Mouse (Mus musculus) megakaryocyte-erythroid progenitor cell, adult 5 weeks (primary cell): ENCODE results near the gene Tbc1d20. TPM values are rescaled to one million over a fixed set of nuclear protein-coding genes. Genes with fewer than 3 reads are reported as not detected.

Experiments used
- polyA plus RNA-seq: library from polyadenylated mRNA; stranded (reverse); fragments of >175 nt; gene quantifications from 2 replicates; pipeline ENCODE4 v1.2.3, GENCODE M21; 2012

Gene Tbc1d20
- 10.6 and 17.0 TPM in 2 replicates for polyA plus RNA-seq

GRCm38 (mm10) chr2:152293727-152294475 is at the start of gene Tbc1d20:
Tbc1d20 (plus strand) TSS chr2:152293828.

GRCm38 (mm10) chr2:152332101-152332825 is 38.6 kb downstream of the Tbc1d20 start, which contains the start of gene Rbck1:
Rbck1 (minus strand) TSS chr2:152332653.

GRCm38 (mm10) chr2:152343329-152344213 is 49.9 kb downstream of the Tbc1d20 start, which contains the start of gene Trib3:
Trib3 (minus strand) TSS chr2:152344032.

Other genes starting within 250 kb of the Tbc1d20 start
- not detected in 2 replicates for gene Scrt2, start 212.3 kb upstream of the Tbc1d20 start, polyA plus RNA-seq
- gene Srxn1, start 188.3 kb upstream of the Tbc1d20 start, polyA plus RNA-seq: 3.9 and 5.3 TPM in 2 replicates
- gene Tcf15, start 150.3 kb upstream of the Tbc1d20 start, polyA plus RNA-seq: 2.9 and 4.3 TPM in 2 replicates
- gene Csnk2a1, start 67.0 kb upstream of the Tbc1d20 start, polyA plus RNA-seq: 9.7 and 9.8 TPM in 2 replicates
- 217 and 239 TPM in 2 replicates for gene Rbck1, start 38.8 kb downstream of the Tbc1d20 start, polyA plus RNA-seq
- gene Trib3, start 50.2 kb downstream of the Tbc1d20 start, polyA plus RNA-seq: 1.9 and 4.1 TPM in 2 replicates
- not detected in 2 replicates for gene Nrsn2, start 82.8 kb downstream of the Tbc1d20 start, polyA plus RNA-seq
- gene Sox12, start 104.2 kb downstream of the Tbc1d20 start, polyA plus RNA-seq: 40.4 and 58.1 TPM in 2 replicates
- gene Zcchc3, start 121.2 kb downstream of the Tbc1d20 start, polyA plus RNA-seq: 3.9 and 4.9 TPM in 2 replicates
- gene 6820408C15Rik, start 121.8 kb downstream of the Tbc1d20 start, polyA plus RNA-seq: not detected in 2 replicates
- gene Defb23, start 170.8 kb downstream of the Tbc1d20 start, polyA plus RNA-seq: not detected in 2 replicates
- not detected in 2 replicates for gene Defb20, start 183.2 kb downstream of the Tbc1d20 start, polyA plus RNA-seq
- not detected in 2 replicates for gene Defb22, start 196.3 kb downstream of the Tbc1d20 start, polyA plus RNA-seq
- gene Defb26, start 217.9 kb downstream of the Tbc1d20 start, polyA plus RNA-seq: not detected in 2 replicates
- not detected in 2 replicates for gene Defb28, start 224.4 kb downstream of the Tbc1d20 start, polyA plus RNA-seq
- gene Defb29, start 246.3 kb downstream of the Tbc1d20 start, polyA plus RNA-seq: not detected in 2 replicates